Mouse (Mus musculus): ENCODE results near the gene Nrl. TPM values are rescaled to one million over a fixed set of nuclear protein-coding genes. Genes with fewer than 3 reads are reported as not detected.

The Nrl gene
- total and polyA plus RNA-seq, 2 experiments from 2014 or later = 0.23 to 4.4 TPM

DNA sequence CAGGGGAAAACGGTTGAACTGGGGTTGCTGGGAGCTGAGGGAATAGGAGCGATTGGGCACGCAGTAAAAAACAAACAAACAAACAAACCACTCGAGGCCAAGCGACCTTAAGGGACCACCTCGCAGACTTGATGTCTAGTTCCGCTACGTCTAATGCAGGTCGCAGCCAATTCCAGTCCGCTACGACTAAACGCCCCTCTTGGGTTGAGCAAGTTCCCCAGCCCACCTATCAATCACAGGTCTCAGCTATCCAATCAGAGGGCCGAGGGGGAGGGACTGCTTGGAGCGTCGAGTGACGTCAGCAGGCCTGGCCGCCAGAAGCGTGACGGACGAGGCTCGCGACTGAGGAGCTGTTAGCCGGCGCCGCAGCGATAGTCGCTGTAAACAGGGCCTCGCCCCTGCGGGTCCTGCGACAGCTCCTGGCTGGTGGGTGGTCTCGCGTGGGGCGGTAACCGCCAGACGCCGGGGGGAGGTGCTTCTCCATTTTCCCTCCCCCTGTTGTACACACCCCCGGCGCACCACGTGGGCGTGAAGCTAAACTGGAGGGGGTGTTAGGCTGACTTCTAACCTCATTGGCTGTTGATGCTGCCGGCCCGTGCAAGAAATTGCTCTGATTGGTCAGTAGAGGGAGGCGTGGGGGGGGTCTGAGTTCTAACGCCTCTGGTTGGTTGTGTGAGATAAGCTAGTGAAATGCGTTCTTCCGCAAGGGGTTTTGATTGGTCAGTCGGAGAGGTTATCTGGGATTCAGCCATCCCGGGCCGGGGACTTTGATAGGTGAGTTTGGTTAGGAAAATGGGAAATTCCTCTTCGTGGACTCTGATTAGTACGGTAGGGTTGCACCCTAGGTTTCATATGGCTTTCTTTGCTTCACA, 35.7 kb upstream of the Nrl start, which contains the start of gene A730061H03Rik:
TSS of gene A730061H03Rik (minus strand) at position 205 of the 872 bp plus-strand sequence.
- peak within 1 kb of the TSS; percentile 60 for H3K4me3 ChIP-seq (ENCODE audit: low read length)
- peaks cover 17% of the 10 kb centered on the region for H3K36me3 ChIP-seq (ENCODE audit: insufficient read depth, low read length)
- peaks cover 15% of the 10 kb centered on the region for H3K4me1 ChIP-seq (ENCODE audit: insufficient read depth, low read length)
- peak within 1 kb of the TSS; percentile 67 for H3K9ac ChIP-seq (replicated peaks; ENCODE audit: low read length)
- ATAC-seq (peak; percentile 97), DNase-seq (ENCODE audit: low spot score) (peak; percentile 99)
- peak; percentile 36 for TF ChIP-seq CTCF (IDR thresholded peaks at IDR 0.05; ENCODE audit: low read depth)
- peak within 1 kb of the TSS; percentile 99 for H3K27ac ChIP-seq
- H3K9me3 ChIP-seq (ENCODE audit: low read length) = no peaks in the 10 kb centered on the region
- H3K27me3 ChIP-seq (ENCODE audit: insufficient read depth, low read length) = no peaks in the 10 kb centered on the region
- under 1% methylated on average over 51 of the region's 51 CpGs for WGBS
- H3K4me2 ChIP-seq (ENCODE audit: low read depth, low read length) = peak within 1 kb of the TSS; percentile 97

DNA sequence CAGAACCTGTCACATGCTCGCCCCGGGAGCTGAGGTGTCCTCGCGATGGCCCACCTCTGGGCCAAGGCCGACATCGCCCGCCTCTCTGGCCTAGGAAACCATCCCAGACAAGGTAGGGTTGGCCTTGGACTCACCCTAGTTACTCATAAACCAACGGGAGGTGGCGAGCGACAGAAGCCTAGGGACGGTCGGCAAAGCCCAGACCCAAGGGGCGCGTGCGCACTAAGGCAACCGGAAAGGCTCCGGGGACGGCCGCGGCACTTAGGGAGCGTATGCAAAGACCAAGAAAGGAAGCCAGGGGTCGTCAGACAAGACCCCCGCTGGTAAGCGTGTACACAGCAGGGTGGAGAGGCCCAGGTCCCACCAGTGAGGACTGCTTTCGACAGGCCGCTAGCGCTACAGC, 35.0 kb upstream of the Nrl start, which contains the start of gene Dcaf11:
TSS of gene Dcaf11 (plus strand) at position 208 of the 403 bp plus-strand sequence.
- peaks cover 15% of the 10 kb centered on the region for H3K4me1 ChIP-seq (ENCODE audit: insufficient read depth, low read length)
- peak within 1 kb of the TSS; percentile 97 for H3K4me2 ChIP-seq (ENCODE audit: low read depth, low read length)
- H3K9me3 ChIP-seq (ENCODE audit: low read length) = no peaks in the 10 kb centered on the region
- peak within 1 kb of the TSS; percentile 67 for H3K9ac ChIP-seq (replicated peaks; ENCODE audit: low read length)
- DNase-seq (ENCODE audit: low spot score) (peak; percentile 97), ATAC-seq (peak; percentile 75)
- peak within 1 kb of the TSS; percentile 60 for H3K4me3 ChIP-seq (ENCODE audit: low read length)
- TF ChIP-seq CTCF (IDR thresholded peaks at IDR 0.05; ENCODE audit: low read depth) = peak; percentile 55
- no peaks in the 10 kb centered on the region for H3K27me3 ChIP-seq (ENCODE audit: insufficient read depth, low read length)
- peaks cover 12% of the 10 kb centered on the region for H3K36me3 ChIP-seq (ENCODE audit: insufficient read depth, low read length)
- H3K27ac ChIP-seq = peak within 1 kb of the TSS; percentile 99
- 0% methylated on average over 27 of the region's 27 CpGs for WGBS

DNA sequence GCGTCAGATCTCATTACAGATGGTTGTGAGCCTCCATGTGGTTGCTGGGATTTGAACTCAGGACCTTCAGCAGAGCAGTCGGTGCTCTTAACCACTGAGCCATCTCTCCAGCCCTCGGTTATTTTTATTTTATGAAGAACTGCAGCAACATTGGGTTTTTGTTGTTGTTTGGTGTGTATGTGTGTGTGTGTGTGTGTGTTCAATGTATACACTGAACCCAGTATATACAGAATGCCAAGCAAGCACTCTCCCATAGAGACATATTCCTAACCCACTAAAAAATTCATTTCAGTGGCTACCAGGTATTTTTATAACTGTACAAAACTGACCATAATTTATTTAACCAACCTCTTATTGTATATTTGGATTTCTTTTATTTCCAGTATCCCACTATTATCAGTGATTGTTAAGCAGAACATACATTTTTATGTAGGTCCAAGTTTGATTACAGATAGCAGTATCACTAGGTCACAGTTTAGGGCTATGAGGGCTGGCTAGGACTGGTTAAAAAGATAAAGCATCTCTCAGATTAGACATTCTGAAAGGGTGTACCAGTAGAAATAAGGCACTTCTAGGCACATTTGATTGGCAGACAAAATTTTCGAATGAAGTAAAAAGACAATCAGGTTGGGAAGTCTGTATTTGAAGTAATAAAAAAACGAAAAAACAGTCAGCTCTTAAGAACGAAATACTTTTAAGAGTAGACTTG, 34.1 kb upstream of the Nrl start:
- Histone ChIP-seq H3K27me3 (ENCODE audit: insufficient read depth, low read length) (no peaks in the 10 kb centered on the region), H3K4me2 (ENCODE audit: low read depth, low read length) (peak overlapping the region; percentile 97), H3K4me1 (ENCODE audit: insufficient read depth, low read length) (peaks cover 15% of the 10 kb centered on the region), H3K36me3 (ENCODE audit: insufficient read depth, low read length) (peaks cover 3% of the 10 kb centered on the region), H3K9me3 (ENCODE audit: low read length) (no peaks in the 10 kb centered on the region), H3K9ac (replicated peaks; ENCODE audit: low read length) (peak overlapping the region; percentile 67), H3K4me3 (ENCODE audit: low read length) (peak overlapping the region; percentile 60), H3K27ac (peak overlapping the region; percentile 99)
- DNase-seq (ENCODE audit: low spot score) = no peak
- 57% methylated on average over 6 of the region's 6 CpGs for WGBS
- no peak for ATAC-seq
- TF ChIP-seq CTCF (IDR thresholded peaks at IDR 0.05; ENCODE audit: low read depth) = no peak

DNA sequence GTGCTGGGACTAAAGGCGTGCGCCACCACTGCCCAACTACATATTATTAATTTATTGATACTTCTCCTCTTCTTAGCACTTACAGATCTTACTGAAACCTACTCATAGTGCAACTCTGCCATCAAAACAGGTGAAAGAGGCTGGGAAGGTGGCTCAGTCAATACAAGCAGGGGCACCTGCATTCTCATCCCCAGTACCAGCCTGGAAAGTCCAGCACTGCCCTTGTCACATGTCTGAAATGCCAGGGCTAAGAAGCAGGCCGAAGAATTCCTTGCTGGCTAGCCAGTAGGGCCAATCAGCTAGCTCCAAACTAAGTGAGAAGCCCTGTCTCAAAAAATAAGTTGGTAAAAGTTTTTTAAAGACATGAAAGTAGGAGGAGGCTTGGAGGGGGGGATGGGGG, 32.8 kb upstream of the Nrl start:
- WGBS = 91% methylated on average over 3 of the region's 3 CpGs

DNA sequence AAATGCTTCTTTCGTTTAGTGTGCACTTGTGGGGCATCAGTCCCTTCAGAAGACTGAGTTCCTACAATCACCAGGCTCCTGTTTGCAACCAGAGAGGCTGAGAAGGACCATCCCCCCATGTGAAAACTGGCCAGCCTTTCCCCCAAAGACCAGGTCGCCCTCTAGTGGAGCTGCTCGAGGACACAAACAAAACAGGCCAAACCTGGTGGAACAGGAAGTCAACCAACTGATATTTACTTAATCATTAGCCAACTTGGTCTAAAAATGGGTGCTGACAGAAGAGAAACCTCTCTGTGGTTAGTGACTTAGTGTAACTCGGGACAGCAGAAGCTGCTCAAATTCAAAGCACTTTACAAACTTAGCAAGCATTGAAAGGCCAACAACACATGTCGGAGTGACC, 32.2 kb upstream of the Nrl start:
- no peak overlapping the region for H3K27ac ChIP-seq
- no peaks in the 10 kb centered on the region for H3K27me3 ChIP-seq (ENCODE audit: insufficient read depth, low read length)
- no peak overlapping the region for H3K9ac ChIP-seq (replicated peaks; ENCODE audit: low read length)
- H3K9me3 ChIP-seq (ENCODE audit: low read length) = no peaks in the 10 kb centered on the region
- DNase-seq (ENCODE audit: low spot score) (peak; percentile 83), ATAC-seq (no peak)
- H3K4me1 ChIP-seq (ENCODE audit: insufficient read depth, low read length) = peaks cover 11% of the 10 kb centered on the region
- H3K36me3 ChIP-seq (ENCODE audit: insufficient read depth, low read length) = no peaks in the 10 kb centered on the region
- 31% methylated on average over 5 of the region's 5 CpGs for WGBS
- H3K4me3 ChIP-seq (ENCODE audit: low read length) = no peak overlapping the region
- peak; percentile 87 for TF ChIP-seq CTCF (IDR thresholded peaks at IDR 0.05; ENCODE audit: low read depth)
- no peak overlapping the region for H3K4me2 ChIP-seq (ENCODE audit: low read depth, low read length)

More for the DNA sequence above, 32.8 kb upstream of the Nrl start:
- Histone ChIP-seq H3K4me2 (ENCODE audit: low read depth, low read length) (no peak overlapping the region), H3K36me3 (ENCODE audit: insufficient read depth, low read length) (no peaks in the 10 kb centered on the region), H3K9me3 (ENCODE audit: low read length) (no peaks in the 10 kb centered on the region), H3K9ac (replicated peaks; ENCODE audit: low read length) (no peak overlapping the region), H3K4me1 (ENCODE audit: insufficient read depth, low read length) (peaks cover 15% of the 10 kb centered on the region), H3K27me3 (ENCODE audit: insufficient read depth, low read length) (no peaks in the 10 kb centered on the region), H3K27ac (no peak overlapping the region), H3K4me3 (ENCODE audit: low read length) (no peak overlapping the region)
- DNase-seq (ENCODE audit: low spot score) (no peak), ATAC-seq (no peak)
- no peak for TF ChIP-seq CTCF (IDR thresholded peaks at IDR 0.05; ENCODE audit: low read depth)

DNA sequence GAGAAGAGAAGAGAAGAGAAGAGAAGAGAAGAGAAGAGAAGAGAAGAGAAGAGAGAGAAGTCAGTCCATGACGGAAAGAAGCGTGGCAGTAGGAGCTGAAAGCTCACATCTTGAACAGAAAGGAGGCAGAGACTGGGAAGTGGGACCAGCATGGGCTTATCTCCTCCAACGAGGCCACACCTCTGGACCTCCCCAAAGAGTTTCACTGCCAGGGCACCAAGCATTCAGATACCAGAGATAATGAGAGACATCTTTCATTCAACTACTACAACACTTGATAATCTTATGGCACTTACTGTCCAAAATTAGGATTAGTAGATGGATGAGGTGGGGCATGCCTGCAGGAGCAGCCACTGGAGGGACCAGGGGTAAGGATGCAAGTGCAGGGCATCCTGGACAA, 31.0 kb upstream of the Nrl start:
- H3K27me3 ChIP-seq (ENCODE audit: insufficient read depth, low read length) = no peaks in the 10 kb centered on the region
- no peak for TF ChIP-seq CTCF (IDR thresholded peaks at IDR 0.05; ENCODE audit: low read depth)
- WGBS = 84% methylated on average over 3 of the region's 3 CpGs
- H3K4me1 ChIP-seq (ENCODE audit: insufficient read depth, low read length) = no peaks in the 10 kb centered on the region
- no peak for DNase-seq (ENCODE audit: low spot score)
- no peak overlapping the region for H3K4me3 ChIP-seq (ENCODE audit: low read length)
- no peak overlapping the region for H3K9ac ChIP-seq (replicated peaks; ENCODE audit: low read length)
- ATAC-seq = no peak
- H3K4me2 ChIP-seq (ENCODE audit: low read depth, low read length) = no peak overlapping the region
- no peaks in the 10 kb centered on the region for H3K36me3 ChIP-seq (ENCODE audit: insufficient read depth, low read length)
- H3K27ac ChIP-seq = no peak overlapping the region
- no peaks in the 10 kb centered on the region for H3K9me3 ChIP-seq (ENCODE audit: low read length)
